Mouse (Mus musculus): ENCODE measurements around the gene Txk. TPM values are rescaled to one million over a fixed set of nuclear protein-coding genes. Genes with fewer than 3 reads are reported as not detected.

Txk gene
- total RNA-seq, 2 experiments from 2014 or later, result 0.08 to 0.57 TPM

DNA sequence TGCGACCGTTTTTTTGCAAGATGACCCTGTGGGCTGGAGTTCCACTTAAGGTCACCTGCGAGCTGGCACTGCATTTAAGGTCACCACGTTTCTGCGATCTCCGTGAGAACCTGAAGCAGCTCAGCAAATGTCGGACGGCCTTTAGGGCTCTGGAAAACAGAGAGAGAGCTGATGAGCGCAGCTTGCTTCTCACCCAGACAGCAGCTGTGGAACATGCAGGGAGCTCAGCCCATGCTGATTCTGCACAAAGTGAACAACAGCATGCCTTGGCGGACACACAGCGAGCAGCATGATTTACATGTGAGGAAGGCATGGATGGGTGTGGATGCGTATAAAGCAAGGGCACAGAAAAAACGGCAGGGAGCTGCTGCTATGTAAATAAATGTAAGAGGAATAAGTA, 56.1 kb downstream of the Txk start:
- no peak for ATAC-seq (replicated peaks; ENCODE audit: poor library complexity)

DNA sequence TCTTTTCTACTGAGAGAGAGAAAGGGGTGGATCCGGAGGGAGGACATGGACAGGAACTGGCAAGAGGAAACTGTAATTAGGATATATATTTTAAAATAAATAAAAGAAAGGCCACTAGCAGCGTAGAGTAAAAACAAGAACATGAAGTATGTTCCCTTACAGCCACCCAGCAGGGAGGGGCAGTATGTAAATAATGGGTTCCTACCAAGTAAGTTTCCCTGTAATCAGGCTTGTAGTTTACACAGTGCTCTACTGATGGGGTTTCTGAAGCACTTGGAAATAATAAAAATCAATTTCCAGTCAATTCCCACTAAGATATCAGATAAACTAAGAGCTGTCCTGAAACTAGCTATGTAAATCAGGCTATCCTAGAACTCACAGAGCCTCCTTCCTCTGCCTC, 57.9 kb downstream of the Txk start:
- ATAC-seq (replicated peaks; ENCODE audit: poor library complexity), result no peak

DNA sequence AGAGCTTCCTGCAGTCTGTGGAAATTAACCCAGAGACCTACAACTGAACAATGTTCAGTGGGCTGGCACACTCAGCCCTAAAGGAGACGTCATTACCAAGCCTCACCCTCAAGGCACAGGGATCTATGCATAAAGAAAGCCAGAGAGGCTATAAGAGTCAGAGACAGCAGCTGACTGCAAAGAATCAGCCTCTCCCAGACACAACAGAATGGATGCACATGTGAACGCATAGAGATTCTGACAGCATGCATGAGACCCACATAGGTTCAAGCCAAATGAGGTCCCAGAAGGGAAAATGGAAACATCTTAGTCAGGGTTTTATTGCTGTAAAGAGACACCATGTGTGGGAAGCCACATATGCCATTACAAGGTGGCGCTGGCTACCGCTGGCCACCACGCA, 62.1 kb downstream of the Txk start:
- ATAC-seq (replicated peaks; ENCODE audit: poor library complexity), result no peak

DNA sequence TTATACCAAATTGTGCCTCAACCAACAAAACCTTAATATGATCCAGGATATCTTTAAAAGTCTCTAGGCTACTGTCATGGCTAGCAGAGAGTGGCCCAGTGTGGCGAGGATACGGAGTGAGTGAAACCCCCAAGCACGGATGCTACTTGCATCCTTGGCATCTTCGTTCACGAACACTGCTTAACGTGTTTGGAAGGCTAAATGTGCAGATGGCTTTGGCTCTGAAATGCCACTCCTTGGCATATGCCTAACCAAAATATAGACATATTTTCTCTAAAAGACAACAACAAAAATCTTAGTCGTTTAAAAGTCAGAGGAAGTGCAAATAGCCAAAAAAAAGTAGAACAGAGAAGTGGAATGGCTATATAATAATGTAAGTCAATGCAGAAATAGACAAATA, 63.0 kb downstream of the Txk start:
- ATAC-seq (replicated peaks; ENCODE audit: poor library complexity), result no peak

DNA sequence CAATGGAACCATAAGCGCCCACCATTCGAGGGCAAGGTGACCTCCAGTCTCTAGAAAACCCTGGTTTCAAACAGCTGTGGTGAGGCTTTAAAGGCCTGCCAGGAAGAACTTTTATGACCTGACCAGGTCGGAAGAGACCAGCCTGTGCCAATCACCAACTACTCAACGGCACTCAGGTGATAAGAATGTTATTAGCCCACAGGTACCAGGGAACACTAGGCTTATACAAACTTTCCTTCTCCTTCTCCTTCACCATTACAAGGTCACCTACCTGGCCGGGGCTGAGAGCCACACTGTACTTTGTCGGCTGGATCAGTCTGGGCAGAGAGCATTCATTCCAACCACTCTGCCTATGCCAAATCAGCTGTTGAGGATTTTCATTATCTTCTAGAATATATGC, 71.1 kb downstream of the Txk start:
- ATAC-seq (replicated peaks; ENCODE audit: poor library complexity), result no peak

DNA sequence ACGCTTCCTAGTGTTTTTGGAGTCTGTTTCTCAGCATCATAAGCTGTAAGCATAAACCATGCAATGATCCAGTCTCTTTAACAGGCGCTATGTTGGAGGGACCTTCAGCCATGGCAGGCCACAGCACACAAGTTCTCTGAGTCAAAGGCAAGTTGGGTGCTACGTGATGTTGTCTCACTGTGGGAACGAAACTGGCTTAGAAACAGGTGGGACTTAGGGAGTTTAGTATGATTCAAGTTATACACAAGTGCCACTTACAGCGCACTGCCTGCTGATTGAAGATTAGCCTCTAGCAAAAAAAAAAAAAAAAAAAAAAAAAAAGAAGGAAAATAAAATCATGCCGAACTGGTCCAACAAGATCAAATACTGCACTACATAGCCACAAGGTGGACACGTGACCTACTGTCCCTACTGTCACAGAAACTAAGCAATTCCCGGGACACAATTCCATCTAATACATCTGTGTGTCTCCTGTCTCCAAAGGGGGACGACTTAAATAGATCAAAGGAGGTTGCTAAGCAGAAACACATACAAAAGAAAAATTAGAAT, 77.5 kb downstream of the Txk start:
- ATAC-seq (replicated peaks; ENCODE audit: poor library complexity), result no peak

DNA sequence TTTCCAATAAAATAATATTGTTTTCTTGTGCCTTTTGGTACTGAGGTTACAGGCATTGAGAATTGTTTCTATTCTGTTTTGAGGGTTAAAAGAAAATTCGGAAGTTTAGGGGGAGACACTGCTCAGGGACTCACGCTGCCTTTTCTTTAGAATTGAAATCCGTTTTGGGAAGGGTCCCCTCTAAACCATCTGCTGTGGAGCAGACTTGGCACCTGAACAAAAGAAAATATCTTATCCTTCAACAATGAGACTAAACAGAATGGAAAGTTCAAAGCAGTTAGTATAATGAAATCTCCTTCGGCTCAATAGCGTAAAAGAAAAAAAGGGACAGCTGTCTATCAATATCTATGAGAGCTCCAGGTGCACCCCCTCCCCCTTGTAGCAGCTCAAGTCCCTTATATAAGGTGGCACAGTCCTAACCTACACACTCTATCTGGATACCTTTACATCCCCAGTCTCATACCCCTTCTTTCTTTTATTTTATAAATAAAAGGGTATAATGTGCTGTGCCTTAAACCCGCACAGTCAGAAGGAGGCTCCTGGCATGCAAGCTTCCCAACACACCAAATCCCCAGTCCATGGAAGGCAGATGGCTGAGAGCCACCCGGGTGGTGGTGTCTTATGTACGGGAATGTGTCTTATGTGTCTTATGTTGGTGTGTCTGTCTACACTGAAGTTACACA, 81.4 kb downstream of the Txk start:
- ATAC-seq (replicated peaks; ENCODE audit: poor library complexity), result no peak

DNA sequence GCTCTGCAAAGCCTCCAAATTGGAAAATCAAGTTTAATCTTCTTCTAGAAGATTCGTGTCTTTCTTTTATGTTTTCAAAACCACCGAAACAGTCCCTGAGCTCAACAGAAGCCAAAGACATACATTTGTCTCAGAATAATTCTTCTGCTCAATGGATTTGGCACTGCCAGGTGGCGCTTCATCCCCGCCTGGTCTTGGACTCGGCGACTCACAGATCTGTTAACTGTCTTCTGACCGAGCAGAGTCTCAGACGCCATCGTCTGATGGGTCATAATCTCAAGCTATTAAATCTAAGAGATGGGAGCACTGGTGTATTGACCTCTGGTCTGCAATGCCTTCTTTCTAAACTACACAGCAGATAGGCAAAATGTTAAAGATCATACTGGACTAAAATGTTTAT, 84.2 kb downstream of the Txk start:
- ATAC-seq (replicated peaks; ENCODE audit: poor library complexity), result no peak

DNA sequence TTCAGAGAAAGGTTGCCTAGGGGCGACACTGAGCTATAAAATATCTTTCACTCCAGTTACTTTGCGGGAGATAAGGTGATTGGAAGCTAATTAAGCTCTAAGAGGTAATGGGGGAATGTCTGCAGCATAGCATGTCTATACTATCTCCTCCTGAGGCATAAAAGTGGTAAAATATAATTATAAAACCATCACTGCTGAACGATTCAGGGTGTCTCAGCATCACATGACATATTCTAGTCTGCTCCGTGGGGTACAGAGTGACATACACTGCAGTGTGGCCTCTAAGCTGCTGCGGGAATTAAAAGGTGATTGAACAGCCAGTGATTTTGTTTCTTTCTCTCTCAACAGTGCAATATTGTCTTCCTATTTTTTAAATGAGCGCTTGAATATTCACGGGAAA, 86.1 kb downstream of the Txk start:
- no peak for ATAC-seq (replicated peaks; ENCODE audit: poor library complexity)

DNA sequence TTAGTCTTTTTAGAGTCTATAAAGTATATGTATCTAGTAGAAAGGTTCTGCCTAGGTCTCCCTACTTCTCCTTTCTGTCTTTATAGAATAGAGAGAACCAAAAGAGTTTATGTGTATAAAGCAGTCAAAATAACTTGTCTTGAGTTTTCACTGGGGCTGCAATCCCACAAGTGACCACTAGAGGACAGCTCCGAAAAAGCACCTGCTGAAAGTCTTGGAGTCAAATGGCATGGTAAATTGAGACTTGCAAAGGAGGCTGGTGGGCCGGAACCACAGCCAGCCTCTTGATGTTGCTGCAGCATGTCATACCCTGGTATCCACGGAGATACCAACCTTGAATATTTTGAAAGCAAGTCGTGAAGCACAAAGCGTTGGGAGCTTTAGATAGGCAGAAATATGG, 87.3 kb downstream of the Txk start:
- peak; percentile 71 for ATAC-seq (replicated peaks; ENCODE audit: poor library complexity)

DNA sequence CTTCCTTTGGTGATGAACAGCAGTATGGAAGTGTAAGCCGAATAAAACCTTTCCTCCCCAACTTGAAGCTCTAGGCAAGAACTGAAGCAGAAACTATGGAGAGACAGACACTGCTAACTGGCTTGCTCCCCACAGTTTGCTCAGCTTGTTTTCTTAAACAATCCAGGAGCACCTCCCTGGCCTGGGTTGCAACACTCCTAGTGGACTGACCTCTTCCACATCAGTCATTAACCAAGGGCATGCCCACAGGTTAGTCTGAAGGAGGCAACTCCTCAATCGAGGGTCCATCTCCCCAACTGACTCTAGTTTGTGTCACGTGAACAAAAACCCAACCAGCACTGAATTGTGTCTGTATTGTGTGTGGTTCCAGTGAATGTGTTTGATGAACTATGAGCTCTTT, 87.7 kb downstream of the Txk start:
- ATAC-seq (replicated peaks; ENCODE audit: poor library complexity), result 0 out of 2 replicates have a peak, but pooled peaks have one; percentile 13

DNA sequence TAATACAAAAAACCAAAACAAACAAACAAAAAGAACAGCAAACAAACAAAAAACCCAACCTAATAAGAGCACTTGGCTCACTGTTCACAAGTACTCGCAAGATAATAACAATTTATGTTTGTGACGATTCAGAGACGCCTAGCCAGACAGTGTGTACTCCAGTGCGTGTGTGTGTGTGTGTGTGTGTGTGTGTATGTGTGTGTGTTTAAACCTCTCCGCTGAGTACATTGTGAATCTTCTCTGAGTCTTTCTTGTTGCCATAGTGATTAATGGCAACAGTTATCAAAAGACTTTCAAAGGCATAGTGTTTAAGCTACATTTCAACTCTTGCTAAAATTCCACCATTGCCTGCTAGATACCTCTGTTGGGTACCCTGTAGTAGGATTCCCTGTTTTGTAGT, 88.5 kb downstream of the Txk start:
- ATAC-seq (replicated peaks; ENCODE audit: poor library complexity), result no peak

DNA sequence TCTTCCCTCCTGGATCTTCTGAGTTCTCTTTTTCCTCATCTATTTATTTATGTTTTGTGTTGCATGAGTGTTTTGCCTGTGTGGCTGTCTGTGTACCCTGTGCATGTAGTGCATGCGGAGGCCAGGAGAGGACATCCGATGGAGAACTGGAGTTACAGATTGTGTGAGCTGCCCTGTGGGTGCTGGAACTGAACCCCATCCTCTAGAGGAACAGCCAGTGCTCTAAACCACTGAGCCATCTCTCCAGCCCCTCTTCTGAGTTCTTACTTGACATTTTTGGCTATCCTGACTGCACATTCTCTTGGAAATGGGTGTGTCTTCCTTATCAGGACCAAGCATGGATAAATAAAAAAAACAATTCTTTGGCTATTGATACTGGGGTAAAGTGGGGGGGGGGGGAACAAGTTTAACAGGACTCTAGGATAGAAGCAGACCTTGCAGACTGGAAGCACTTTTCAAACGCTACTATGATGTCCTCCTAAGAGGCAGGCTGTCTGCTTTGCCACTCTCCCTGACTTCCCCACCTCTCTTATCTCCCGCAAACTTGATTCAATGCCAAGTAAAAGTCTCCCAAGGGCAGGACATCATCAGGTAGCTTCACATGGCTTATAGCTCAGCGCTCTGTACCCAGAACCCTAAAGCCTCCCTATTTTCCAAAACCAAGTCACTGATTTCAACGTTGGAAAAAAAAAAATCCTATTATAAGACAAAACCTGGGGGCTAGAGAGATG, 91.4 kb downstream of the Txk start:
- peak; percentile 42; the same call in 1 of the 2 replicates for ATAC-seq (replicated peaks; ENCODE audit: poor library complexity)

DNA sequence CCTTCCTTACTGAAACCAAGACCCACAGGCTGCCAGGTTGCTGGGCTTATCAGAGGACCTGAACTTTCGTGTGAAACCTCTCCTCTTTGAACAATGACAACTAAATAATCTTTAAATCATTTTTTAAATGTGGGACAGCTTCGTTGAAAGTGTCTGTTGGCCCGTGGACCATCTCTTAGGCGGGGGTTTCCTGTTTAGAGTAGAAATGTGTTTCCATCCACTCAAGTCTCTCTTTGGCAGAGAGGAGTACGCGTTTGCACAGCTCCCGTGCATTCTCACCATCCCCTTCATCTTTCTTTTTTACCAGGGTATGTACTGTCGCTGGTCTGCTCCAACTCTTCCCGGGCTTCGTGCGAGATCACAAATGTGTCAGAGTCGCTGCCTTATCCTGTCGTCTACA, 94.2 kb downstream of the Txk start:
- ATAC-seq (replicated peaks; ENCODE audit: poor library complexity), result no peak

DNA sequence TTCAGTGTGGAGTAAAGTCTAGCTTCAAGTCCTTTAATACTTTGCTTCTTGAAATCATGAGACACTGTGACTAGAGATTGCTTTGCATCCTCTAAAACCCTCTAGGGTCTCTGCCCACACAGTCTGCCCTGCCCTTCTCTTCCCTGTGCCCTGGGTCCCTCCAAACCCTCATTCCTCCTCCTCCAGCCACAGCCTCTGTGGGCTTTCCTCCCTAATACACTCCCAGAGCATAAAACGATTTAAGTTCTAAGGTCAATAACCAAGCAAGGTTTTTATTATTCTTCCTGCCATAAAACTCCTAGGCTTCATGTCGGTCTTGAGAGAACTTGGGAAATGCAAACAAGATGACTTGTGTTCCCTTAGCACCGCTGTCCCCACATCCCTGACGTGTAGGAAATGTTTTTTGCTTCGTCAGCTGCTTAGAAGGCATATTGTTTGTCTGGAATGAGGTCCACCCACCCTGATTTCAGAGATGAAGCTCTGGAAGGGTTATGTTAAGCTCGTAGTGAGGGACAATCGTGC, 96.2 kb downstream of the Txk start:
- ATAC-seq (replicated peaks; ENCODE audit: poor library complexity), result no peak

DNA sequence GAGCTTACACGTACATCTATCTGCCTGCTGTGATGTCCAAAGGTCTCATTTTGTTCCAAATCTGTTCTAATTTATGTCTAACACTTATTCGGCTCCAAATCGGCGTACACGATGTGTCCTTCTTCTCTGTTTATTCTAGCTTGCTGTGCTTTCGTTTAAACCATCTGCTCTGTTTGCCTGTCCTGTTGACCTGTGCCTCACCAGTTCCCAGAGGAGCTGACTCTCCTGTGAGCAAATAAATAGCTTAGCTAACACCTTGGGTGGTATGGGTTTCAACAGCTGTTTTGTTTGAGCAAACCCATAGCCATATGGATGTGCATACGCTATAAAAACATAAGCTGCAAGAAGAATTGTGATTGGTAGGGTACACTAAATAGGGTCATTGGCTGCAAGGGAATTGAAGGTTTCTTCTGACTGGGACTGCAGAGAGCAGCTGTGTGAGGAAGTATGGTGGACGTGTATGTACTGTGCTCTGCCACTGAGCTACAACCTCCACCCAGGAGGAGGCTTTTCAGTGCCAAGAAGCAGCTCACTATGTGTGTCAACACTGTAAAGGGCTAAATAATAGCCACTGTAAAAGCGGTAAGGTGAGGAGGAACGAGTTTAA, 99.4 kb downstream of the Txk start:
- no peak for ATAC-seq (replicated peaks; ENCODE audit: poor library complexity)

DNA sequence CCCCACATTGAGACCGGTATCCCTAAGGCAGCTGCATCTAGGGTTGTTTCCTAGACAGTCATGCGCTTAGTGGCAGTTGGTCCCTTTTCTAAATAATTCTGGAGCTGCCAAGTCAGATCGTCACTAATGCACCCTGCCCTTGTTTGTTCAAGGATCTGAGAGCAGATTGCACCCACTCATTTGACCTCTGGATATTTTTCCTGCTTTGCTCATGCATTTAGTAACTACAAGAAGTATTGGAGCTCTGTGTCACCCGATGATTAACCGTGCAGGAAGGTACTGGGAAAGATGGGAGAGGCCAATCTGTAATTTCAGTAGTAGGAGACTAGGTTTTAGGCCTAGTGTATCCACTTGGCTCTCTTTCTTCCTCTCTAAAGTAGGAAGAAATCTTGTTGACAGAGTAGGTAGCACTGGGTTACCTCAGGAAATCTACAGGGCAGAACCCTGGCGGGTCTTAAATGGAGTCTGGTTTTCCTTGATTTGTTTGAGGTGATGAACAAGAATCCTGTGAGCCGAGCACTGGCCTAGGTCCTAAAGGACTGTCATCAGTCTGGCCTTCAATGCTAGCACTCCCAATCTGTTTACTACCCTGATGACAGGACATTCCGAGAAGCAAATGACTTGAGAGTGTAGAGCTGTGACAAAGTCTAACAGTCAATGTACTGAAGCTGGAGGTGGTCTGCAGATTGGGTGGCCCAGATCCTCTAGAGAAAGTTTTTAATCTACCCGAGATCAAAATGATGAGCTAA, 103.4 kb downstream of the Txk start:
- no peak for ATAC-seq (replicated peaks; ENCODE audit: poor library complexity)

DNA sequence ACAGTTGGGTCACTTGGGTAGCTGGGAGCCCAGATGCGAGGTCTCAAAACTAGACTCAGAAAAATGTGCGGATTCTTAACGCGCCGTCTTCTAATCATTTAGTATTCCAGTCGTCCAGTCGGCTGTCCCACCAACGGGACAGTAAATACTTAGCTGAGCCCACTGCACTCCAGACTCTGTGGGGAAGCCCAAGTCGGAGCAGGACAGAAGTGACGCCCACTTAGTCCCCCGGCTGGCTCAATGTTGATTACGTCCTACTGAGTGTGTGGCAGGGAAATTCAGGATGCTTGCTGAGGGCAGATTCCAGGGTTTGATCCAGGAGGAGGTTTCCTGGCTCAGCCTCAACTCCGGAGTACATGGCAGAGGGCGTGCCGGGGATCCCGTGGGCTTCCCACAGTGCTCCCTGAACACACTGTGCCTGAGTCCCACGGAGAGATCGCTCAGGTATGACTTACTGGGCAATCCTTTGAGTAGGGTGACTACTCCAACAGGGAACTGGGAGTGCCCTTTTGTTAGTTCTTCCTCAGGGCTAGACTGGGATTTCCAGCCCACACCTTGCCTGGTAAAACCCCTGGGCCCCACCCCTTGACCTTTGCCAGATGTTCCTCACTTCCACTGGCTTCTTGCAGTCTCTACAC, 104.5 kb downstream of the Txk start:
- ATAC-seq (replicated peaks; ENCODE audit: poor library complexity), result peak; percentile 33

DNA sequence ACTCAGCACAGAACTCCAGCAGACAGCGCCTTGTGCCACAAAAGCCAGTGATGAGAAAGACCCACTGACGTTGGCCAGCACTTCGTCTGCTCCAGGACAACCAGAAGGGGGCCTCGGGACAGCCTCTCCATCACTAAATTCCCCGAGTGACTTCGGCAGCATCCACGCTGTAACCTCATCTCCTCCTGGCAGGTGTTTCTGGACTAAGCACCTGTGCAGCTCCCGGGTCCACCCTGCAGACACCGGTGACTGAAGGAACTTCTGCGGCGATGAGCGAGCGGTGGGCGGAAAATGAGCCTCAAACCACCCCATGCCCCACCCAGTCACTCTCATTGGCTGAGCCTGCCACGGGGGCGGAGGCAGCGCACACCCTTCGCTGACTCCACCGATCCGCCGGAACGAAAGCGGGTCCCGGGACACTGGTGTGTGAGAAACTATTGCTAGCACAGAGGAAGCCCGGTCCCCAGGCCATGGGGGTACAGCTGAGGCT, 105.1 kb downstream of the Txk start, which contains the start of gene Nipal1:
TSS of gene Nipal1 (plus strand) at position 378 of the 490 bp plus-strand sequence.
- ATAC-seq (replicated peaks; ENCODE audit: poor library complexity), result peak; percentile 95

DNA sequence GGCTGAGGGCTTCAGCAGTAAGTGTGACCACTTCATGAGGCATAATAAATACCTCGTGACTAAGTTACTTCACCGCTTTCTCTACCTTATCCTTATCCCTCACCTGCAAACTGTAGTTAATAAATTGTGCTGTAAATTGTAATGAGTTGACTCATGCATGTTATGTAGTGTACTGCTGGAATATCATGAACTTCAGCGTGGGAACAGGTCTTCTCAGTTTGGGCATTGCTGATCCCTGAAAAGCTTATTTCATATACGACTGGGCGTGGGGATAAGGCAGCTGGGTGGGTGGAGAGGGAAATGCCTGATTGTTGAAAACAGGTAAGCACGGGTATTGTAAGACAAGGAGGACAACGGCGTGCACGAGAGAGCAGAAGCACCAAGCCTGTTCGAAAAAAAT, 105.6 kb downstream of the Txk start:
- peak; percentile 2; the same call in 1 of the 2 replicates for ATAC-seq (replicated peaks; ENCODE audit: poor library complexity)
